Mouse (Mus musculus) hindbrain, embryonic 13.5 days (tissue): ENCODE results near the gene Rnf183. TPM values are rescaled to one million over a fixed set of nuclear protein-coding genes. Genes with fewer than 3 reads are reported as not detected.

ENCODE experiments used
- ATAC-seq: fragments of 200-750 bp; cut with Nextera tagmentation; 2 replicates; pipeline ENCODE4 v1.8.0; 2017; ENCODE audit warnings: moderate TSS enrichment; ENCODE audit not compliant: low FRiP score
- H3K27ac ChIP-seq: fragments of 300-500 bp; sonication (generic); 2 replicates; pipeline ENCODE4 v1.5.1; 2015; ENCODE audit warnings: inconsistent platforms, mild to moderate bottlenecking, moderate library complexity
- H3K27me3 ChIP-seq: fragments of 300-500 bp; sonication (generic); 2 replicates; pipeline ENCODE4 v1.6.1; 2015; ENCODE audit warnings: mild to moderate bottlenecking, inconsistent platforms
- H3K36me3 ChIP-seq: fragments of 300-500 bp; sonication (generic); 2 replicates; pipeline ENCODE4 v1.6.1; 2015; ENCODE audit warnings: mild to moderate bottlenecking, inconsistent platforms
- H3K4me1 ChIP-seq: fragments of 300-500 bp; sonication (generic); replicated peaks from 2 replicates; pipeline ENCODE4 v1.6.1; 2015; ENCODE audit warnings: inconsistent platforms
- H3K4me2 ChIP-seq: fragments of 300-500 bp; sonication (generic); 2 replicates; pipeline ENCODE4 v1.6.1; 2015; ENCODE audit warnings: inconsistent platforms, mild to moderate bottlenecking, moderate library complexity
- H3K4me3 ChIP-seq: fragments of 300-500 bp; sonication (generic); 2 replicates; pipeline ENCODE4 v1.5.1; 2015; ENCODE audit warnings: mild to moderate bottlenecking, inconsistent platforms
- H3K9ac ChIP-seq: fragments of 300-500 bp; sonication (generic); 2 replicates; pipeline ENCODE4 v1.6.1; 2015; ENCODE audit warnings: mild to moderate bottlenecking, inconsistent platforms
- H3K9me3 ChIP-seq: fragments of 300-500 bp; sonication (generic); 2 replicates; pipeline ENCODE4 v1.6.1; 2016; ENCODE audit warnings: inconsistent platforms
- WGBS: fragments of 180-500 bp; shearing (Covaris S2); methylation state at CpG from one replicate; pipeline ENCODE4 v1.1.7; 2015; 5-methylcytosine and 5-hydroxymethylcytosine counted together
- polyA plus RNA-seq: library from polyadenylated mRNA; unstranded; fragments of >200 nt; fragmentation: Nextera tagmentation; extraction: Ambion mirVana; gene quantifications from 2 replicates; pipeline ENCODE4 v1.2.1, GENCODE M21; 2015

Gene Rnf183
- polyA plus RNA-seq, 1 experiment from 2014 or later, result not detected

GRCm38 (mm10) chr4:62393459-62393858, 41.6 kb downstream of the Rnf183 start:
- Histone ChIP-seq H3K4me2 (no peak overlapping the region), H3K4me1 (no peaks in the 10 kb centered on the region), H3K9ac (no peak overlapping the region), H3K27me3 (no peaks in the 10 kb centered on the region), H3K36me3 (peaks cover 78% of the 10 kb centered on the region), H3K27ac (no peak overlapping the region), H3K9me3 (no peaks in the 10 kb centered on the region), H3K4me3 (no peak overlapping the region)
- WGBS, result 17% methylated on average over 6 of the region's 6 CpGs
- no peak for ATAC-seq

GRCm38 (mm10) chr4:62391892-62392291, 43.2 kb downstream of the Rnf183 start:
- WGBS, result 91% methylated on average over 7 of the region's 7 CpGs

GRCm38 (mm10) chr4:62389592-62390512, 45.2 kb downstream of the Rnf183 start:
- WGBS, result 90% methylated on average over 5 of the region's 5 CpGs

More at GRCm38 (mm10) chr4:62391892-62392291, 43.2 kb downstream of the Rnf183 start:
- Histone ChIP-seq H3K9me3 (no peaks in the 10 kb centered on the region), H3K36me3 (peaks cover 75% of the 10 kb centered on the region), H3K27ac (no peak overlapping the region), H3K4me2 (no peak overlapping the region), H3K4me1 (no peaks in the 10 kb centered on the region), H3K4me3 (no peak overlapping the region), H3K9ac (no peak overlapping the region), H3K27me3 (no peaks in the 10 kb centered on the region)
- no peak for ATAC-seq

GRCm38 (mm10) chr4:62385439-62385838, 49.6 kb downstream of the Rnf183 start:
- H3K4me2 ChIP-seq, result no peak overlapping the region
- H3K4me1 ChIP-seq, result no peaks in the 10 kb centered on the region
- H3K36me3 ChIP-seq, result peaks cover 45% of the 10 kb centered on the region
- no peaks in the 10 kb centered on the region for H3K9me3 ChIP-seq
- no peak overlapping the region for H3K9ac ChIP-seq
- H3K4me3 ChIP-seq, result no peak overlapping the region
- 93% methylated on average over 7 of the region's 7 CpGs for WGBS
- H3K27me3 ChIP-seq, result no peaks in the 10 kb centered on the region
- no peak for ATAC-seq
- H3K27ac ChIP-seq, result no peak overlapping the region

More at GRCm38 (mm10) chr4:62389592-62390512, 45.2 kb downstream of the Rnf183 start:
- no peaks in the 10 kb centered on the region for H3K4me1 ChIP-seq
- H3K27ac ChIP-seq, result no peak overlapping the region
- H3K9me3 ChIP-seq, result no peaks in the 10 kb centered on the region
- peaks cover 63% of the 10 kb centered on the region for H3K36me3 ChIP-seq
- no peak for ATAC-seq
- H3K4me2 ChIP-seq, result no peak overlapping the region
- H3K4me3 ChIP-seq, result no peak overlapping the region
- no peaks in the 10 kb centered on the region for H3K27me3 ChIP-seq
- no peak overlapping the region for H3K9ac ChIP-seq

- H3K4me1 ChIP-seq, result no peaks in the 10 kb centered on the region
- no peak overlapping the region for H3K4me2 ChIP-seq
- H3K9ac ChIP-seq, result no peak overlapping the region
- WGBS, result 100% methylated on average over 1 of the region's 1 CpGs
- no peaks in the 10 kb centered on the region for H3K27me3 ChIP-seq
- H3K4me3 ChIP-seq, result no peak overlapping the region
- peaks cover 34% of the 10 kb centered on the region for H3K36me3 ChIP-seq
- H3K27ac ChIP-seq, result no peak overlapping the region
- ATAC-seq, result no peak
- H3K9me3 ChIP-seq, result no peaks in the 10 kb centered on the region
Observed at GRCm38 (mm10) chr4:62384159-62384558, 50.9 kb downstream of the Rnf183 start.

GRCm38 (mm10) chr4:62383752-62384151, 51.3 kb downstream of the Rnf183 start:
- no peak overlapping the region for H3K27ac ChIP-seq
- H3K4me2 ChIP-seq, result no peak overlapping the region
- 86% methylated on average over 7 of the region's 7 CpGs for WGBS

GRCm38 (mm10) chr4:62383207-62383606, 51.8 kb downstream of the Rnf183 start:
- Histone ChIP-seq H3K4me1 (0 out of 2 replicates have a peak, but pooled peaks cover 3% of the 10 kb centered on the region), H3K27me3 (no peaks in the 10 kb centered on the region), H3K4me3 (no peak overlapping the region), H3K9ac (no peak overlapping the region), H3K9me3 (no peaks in the 10 kb centered on the region), H3K4me2 (no peak overlapping the region), H3K27ac (no peak overlapping the region), H3K36me3 (peaks cover 24% of the 10 kb centered on the region)
- ATAC-seq, result no peak
- WGBS, result 95% methylated on average over 6 of the region's 6 CpGs

More at GRCm38 (mm10) chr4:62383752-62384151, 51.3 kb downstream of the Rnf183 start:
- no peaks in the 10 kb centered on the region for H3K9me3 ChIP-seq
- no peak overlapping the region for H3K9ac ChIP-seq
- H3K27me3 ChIP-seq, result no peaks in the 10 kb centered on the region
- ATAC-seq, result no peak
- H3K4me1 ChIP-seq, result 0 out of 2 replicates have a peak, but pooled peaks cover under 1% of the 10 kb centered on the region
- no peak overlapping the region for H3K4me3 ChIP-seq
- peaks cover 30% of the 10 kb centered on the region for H3K36me3 ChIP-seq

- Histone ChIP-seq H3K27ac (no peak overlapping the region), H3K4me2 (no peak overlapping the region), H3K4me3 (no peak overlapping the region), H3K36me3 (peaks cover 7% of the 10 kb centered on the region), H3K27me3 (no peaks in the 10 kb centered on the region), H3K9me3 (no peaks in the 10 kb centered on the region), H3K9ac (no peak overlapping the region), H3K4me1 (0 out of 2 replicates have a peak, but pooled peaks cover 3% of the 10 kb centered on the region)
- 92% methylated on average over 9 of the region's 9 CpGs for WGBS
- no peak for ATAC-seq
Observed at GRCm38 (mm10) chr4:62379724-62380381, 55.2 kb downstream of the Rnf183 start.

Other genes starting within 250 kb of the Rnf183 start
- 25.3 and 29.5 TPM in 2 replicates for gene Zfp37, start 204.2 kb downstream of the Rnf183 start, polyA plus RNA-seq
- 15.2 and 15.3 TPM in 2 replicates for gene Slc31a2, start 172.7 kb downstream of the Rnf183 start, polyA plus RNA-seq
- 22.9 and 25.4 TPM in 2 replicates for gene Fkbp15, start 74.7 kb downstream of the Rnf183 start, polyA plus RNA-seq
- gene Slc31a1, start 74.5 kb downstream of the Rnf183 start, polyA plus RNA-seq, result 40.1 and 44.2 TPM in 2 replicates
- 95.8 and 102 TPM in 2 replicates for gene Cdc26, start 26.6 kb downstream of the Rnf183 start, polyA plus RNA-seq
- 17.0 and 17.8 TPM in 2 replicates for gene Prpf4, start 26.5 kb downstream of the Rnf183 start, polyA plus RNA-seq
- 8.8 and 9.0 TPM in 2 replicates for gene Wdr31, start 35.6 kb upstream of the Rnf183 start, polyA plus RNA-seq
- 0.43 and 0.95 TPM in 2 replicates for gene Bspry, start 44.8 kb upstream of the Rnf183 start, polyA plus RNA-seq
- gene Hdhd3, start 68.2 kb upstream of the Rnf183 start, polyA plus RNA-seq, result 13.3 and 15.5 TPM in 2 replicates
- gene Alad, start 84.7 kb upstream of the Rnf183 start, polyA plus RNA-seq, result 64.2 and 66.1 TPM in 2 replicates
- 68.2 and 70.3 TPM in 2 replicates for gene Pole3, start 89.8 kb upstream of the Rnf183 start, polyA plus RNA-seq
- gene 4933430I17Rik, start 90.1 kb upstream of the Rnf183 start, polyA plus RNA-seq, result 0.55 and 0.82 TPM in 2 replicates
- gene Rgs3, start 124.6 kb upstream of the Rnf183 start, polyA plus RNA-seq, result 65.3 and 71.0 TPM in 2 replicates